Mouse (Mus musculus) liver, embryonic 13.5 days (tissue): ENCODE measurements around the gene Retreg3. TPM values are rescaled to one million over a fixed set of nuclear protein-coding genes. Genes with fewer than 3 reads are reported as not detected.

Experiments
- ATAC-seq: fragments of 200-750 bp; cut with Nextera tagmentation; 2 replicates; pipeline ENCODE4 v1.8.0; 2017; ENCODE audit warnings: low read depth, mild to moderate bottlenecking, moderate number of reproducible peaks, moderate library complexity
- DNase-seq: peaks from one replicate; pipeline ENCODE4 v3.0.0; 2022
- H3K27ac ChIP-seq: fragments of 300-500 bp; sonication (generic); 2 replicates; pipeline ENCODE4 v1.5.1; 2015; ENCODE audit warnings: moderate library complexity, mild to moderate bottlenecking, inconsistent platforms
- H3K27me3 ChIP-seq: fragments of 300-500 bp; sonication (generic); 2 replicates; pipeline ENCODE4 v1.6.1; 2015; ENCODE audit warnings: mild to moderate bottlenecking, inconsistent platforms
- H3K36me3 ChIP-seq: fragments of 300-500 bp; sonication (generic); 2 replicates; pipeline ENCODE4 v1.6.1; 2015; ENCODE audit warnings: mild to moderate bottlenecking, inconsistent platforms
- H3K4me1 ChIP-seq: fragments of 300-500 bp; sonication (generic); replicated peaks from 2 replicates; pipeline ENCODE4 v1.6.1; 2015; ENCODE audit warnings: inconsistent platforms
- H3K4me2 ChIP-seq: fragments of 300-500 bp; sonication (generic); 2 replicates; pipeline ENCODE4 v1.6.1; 2015; ENCODE audit warnings: inconsistent platforms, mild to moderate bottlenecking, moderate library complexity
- H3K4me3 ChIP-seq: fragments of 300-500 bp; sonication (generic); replicated peaks from 2 replicates; pipeline ENCODE4 v1.5.1; 2015; ENCODE audit warnings: mild to moderate bottlenecking, inconsistent platforms
- H3K9ac ChIP-seq: fragments of 300-500 bp; sonication (generic); 2 replicates; pipeline ENCODE4 v1.6.1; 2015; ENCODE audit warnings: mild to moderate bottlenecking, inconsistent platforms
- H3K9me3 ChIP-seq: fragments of 300-500 bp; sonication (generic); replicated peaks from 2 replicates; pipeline ENCODE4 v1.6.1; 2016; ENCODE audit warnings: inconsistent platforms
- WGBS: fragments of 180-500 bp; shearing (Covaris S2); methylation state at CpG from one replicate; pipeline ENCODE4 v1.1.7; 2015; ENCODE audit not compliant: insufficient replicate concordance; 5-methylcytosine and 5-hydroxymethylcytosine counted together
- polyA plus RNA-seq: library from polyadenylated mRNA; unstranded; fragments of >200 nt; fragmentation: Nextera tagmentation; extraction: Ambion mirVana; gene quantifications from 2 replicates; pipeline ENCODE4 v1.2.1, GENCODE M21; 2015

The Retreg3 gene
- polyA plus RNA-seq, 1 experiment from 2014 or later: 11.5 TPM

DNA sequence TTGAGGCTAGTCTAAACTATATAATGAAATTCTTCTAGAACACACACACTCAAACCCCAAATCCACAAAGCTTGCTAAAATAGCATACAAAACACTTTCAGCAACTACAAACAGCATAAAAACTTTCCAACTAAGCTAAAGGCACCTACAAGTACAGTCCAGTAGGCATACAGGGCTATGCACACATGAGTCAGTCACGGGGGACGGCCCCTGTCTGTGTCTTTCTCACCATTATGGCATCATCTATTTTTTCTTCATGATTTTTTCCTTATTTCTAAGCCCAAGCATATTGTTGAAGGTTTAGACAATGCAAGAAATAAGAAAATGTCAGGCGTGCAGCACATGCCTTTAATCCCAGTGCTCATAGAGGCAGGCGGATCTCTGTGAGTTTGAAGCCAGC, 8.5 kb downstream of the Retreg3 start:
- Histone ChIP-seq H3K4me2 (no peak overlapping the region), H3K36me3 (peaks cover 23% of the 10 kb centered on the region), H3K4me1 (peaks cover 30% of the 10 kb centered on the region), H3K27ac (no peak overlapping the region), H3K9ac (no peak overlapping the region), H3K9me3 (no peaks in the 10 kb centered on the region), H3K4me3 (no peak overlapping the region), H3K27me3 (no peaks in the 10 kb centered on the region)
- 84% methylated on average over 4 of the region's 4 CpGs for WGBS
- ATAC-seq: no peak
- DNase-seq: no peak

DNA sequence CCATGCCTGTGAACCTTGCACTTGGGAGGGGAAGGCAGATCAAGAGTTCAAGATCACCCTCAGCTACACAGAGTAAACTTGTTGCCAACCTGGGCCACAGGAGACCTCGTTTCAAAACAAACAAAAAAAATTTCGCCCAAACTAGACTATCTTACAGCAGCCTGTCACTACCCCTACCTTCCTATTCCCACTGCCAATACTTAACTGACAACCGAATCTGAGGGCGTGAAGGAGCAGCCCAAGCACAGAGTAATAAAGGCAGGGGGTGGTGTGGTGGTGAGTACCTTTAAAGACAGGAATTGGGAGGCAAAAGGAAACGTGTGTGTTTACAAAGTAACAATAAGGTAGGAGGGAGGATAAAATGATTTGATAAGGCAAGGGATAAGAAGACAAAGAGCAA, 9.0 kb downstream of the Retreg3 start:
- Histone ChIP-seq H3K36me3 (peaks cover 24% of the 10 kb centered on the region), H3K27ac (no peak overlapping the region), H3K9me3 (no peaks in the 10 kb centered on the region), H3K4me3 (no peak overlapping the region), H3K4me1 (peaks cover 26% of the 10 kb centered on the region), H3K4me2 (no peak overlapping the region), H3K27me3 (no peaks in the 10 kb centered on the region), H3K9ac (no peak overlapping the region)
- DNase-seq (no peak), ATAC-seq (no peak)
- WGBS: 53% methylated on average over 5 of the region's 5 CpGs

DNA sequence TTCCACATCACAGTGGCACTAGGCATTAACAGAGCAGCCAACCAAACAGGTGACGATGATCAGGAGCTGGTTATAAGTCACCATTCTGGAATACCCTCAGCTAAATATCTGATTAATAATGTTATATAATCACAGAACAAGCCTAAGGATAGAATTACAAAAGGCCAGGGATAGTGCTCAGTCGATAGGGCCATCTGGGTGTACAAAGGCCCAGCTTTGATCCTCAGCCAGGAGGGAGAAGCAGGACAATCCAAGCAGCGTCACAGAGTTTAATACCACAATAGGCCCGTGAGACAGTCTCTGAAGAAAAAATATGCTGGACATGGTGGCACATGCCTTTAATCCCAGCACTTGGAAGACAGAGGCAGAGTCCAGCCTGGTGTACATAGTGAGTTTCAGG, 10.3 kb downstream of the Retreg3 start:
- Histone ChIP-seq H3K36me3 (peaks cover 34% of the 10 kb centered on the region), H3K27ac (no peak overlapping the region), H3K9me3 (no peaks in the 10 kb centered on the region), H3K4me2 (no peak overlapping the region), H3K4me3 (no peak overlapping the region), H3K4me1 (peaks cover 16% of the 10 kb centered on the region), H3K27me3 (no peaks in the 10 kb centered on the region), H3K9ac (no peak overlapping the region)
- 86% methylated on average over 4 of the region's 4 CpGs for WGBS
- DNase-seq (no peak), ATAC-seq (no peak)

DNA sequence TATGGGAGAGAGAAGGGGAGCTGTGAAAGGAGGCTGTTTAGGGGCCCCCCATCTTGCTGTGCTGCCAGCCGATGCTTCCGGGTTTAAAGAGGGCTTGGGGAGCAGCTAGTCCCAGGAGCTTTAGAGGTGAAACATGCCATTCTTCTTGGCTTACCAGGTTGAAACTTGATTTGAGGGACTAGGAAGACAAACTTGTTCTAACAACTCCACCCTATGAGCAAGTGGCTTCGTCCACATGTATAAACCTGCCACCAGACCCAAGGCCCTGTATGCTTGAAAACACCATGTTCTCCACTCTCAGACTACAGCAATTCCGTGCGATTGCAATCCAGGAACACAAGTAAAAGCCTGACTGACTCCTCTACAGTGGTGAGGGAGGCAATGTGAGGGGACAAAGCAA, 16.7 kb downstream of the Retreg3 start:
- Histone ChIP-seq H3K4me3 (no peak overlapping the region), H3K9me3 (no peaks in the 10 kb centered on the region), H3K36me3 (peaks cover 76% of the 10 kb centered on the region), H3K9ac (no peak overlapping the region), H3K4me1 (no peaks in the 10 kb centered on the region), H3K27me3 (no peaks in the 10 kb centered on the region), H3K4me2 (no peak overlapping the region), H3K27ac (no peak overlapping the region)
- ATAC-seq (no peak), DNase-seq (no peak)
- WGBS: 86% methylated on average over 5 of the region's 5 CpGs

DNA sequence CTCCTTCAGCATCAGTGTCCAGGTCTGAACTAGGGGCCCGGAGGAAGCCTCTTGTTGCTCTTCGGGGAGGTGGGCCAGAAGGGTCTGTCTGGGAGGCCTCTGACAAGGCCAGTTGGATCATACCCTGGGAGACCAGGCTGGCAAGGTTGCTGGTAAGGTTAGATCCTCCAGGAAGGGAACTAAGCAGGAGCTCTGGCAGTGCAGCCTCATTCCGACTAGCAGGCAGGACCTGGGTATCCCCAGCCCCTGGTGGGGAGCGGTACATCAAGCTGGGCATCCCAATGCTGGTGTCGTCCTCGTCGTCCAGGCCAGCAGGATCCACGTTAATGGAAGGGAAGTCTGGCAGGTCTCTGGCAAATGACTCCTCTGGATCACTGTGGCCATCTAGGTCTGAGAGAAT, 21.5 kb downstream of the Retreg3 start:
- Histone ChIP-seq H3K4me2 (no peak overlapping the region), H3K27me3 (no peaks in the 10 kb centered on the region), H3K9me3 (no peaks in the 10 kb centered on the region), H3K4me1 (peaks cover 30% of the 10 kb centered on the region), H3K27ac (no peak overlapping the region), H3K9ac (no peak overlapping the region), H3K4me3 (no peak overlapping the region), H3K36me3 (peaks cover 74% of the 10 kb centered on the region)
- 81% methylated on average over 8 of the region's 8 CpGs for WGBS
- ATAC-seq: no peak
- DNase-seq: no peak

DNA sequence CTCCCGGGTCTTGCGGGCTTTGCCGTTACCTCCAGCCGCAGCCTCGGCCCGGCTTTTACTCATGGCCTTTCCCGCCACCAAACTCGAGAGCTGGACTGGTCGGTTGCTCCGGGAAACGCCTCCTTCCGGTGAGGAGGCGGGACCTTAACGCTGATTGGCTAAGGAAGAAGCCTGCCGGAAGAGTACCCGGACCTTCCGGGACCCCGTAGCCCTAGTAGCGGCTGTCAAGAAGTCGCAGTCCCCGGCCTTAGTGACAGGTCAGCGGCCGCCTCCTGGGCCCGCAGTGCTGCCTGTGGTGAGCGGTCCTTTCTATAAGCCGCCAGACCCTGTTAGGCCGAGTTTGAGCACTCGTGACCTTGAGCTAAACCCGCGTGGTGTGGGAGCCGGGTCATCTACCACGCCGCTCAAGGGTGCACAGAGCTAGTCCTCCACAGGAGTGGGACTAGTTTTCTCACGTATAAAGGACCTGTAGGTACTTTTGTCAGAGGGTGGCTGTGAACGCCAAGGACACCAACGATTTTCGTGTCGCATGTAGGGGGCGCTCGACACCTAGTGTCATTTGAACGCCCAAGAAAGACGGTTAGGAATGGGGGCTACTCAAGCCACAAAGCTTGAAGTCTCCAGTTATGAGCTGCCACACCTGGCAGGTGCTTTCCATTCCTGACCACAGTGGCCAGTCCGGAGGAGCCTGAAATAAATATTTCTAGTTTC, 24.2 kb downstream of the Retreg3 start, which contains the start of gene Psmc3ip:
Gene Psmc3ip (minus strand): TSS at position 123 of the 711 bp plus-strand sequence.
- ATAC-seq: peak; percentile 96
- Histone ChIP-seq H3K4me3 (peak within 1 kb of the TSS; percentile 89), H3K27me3 (no peaks in the 10 kb centered on the region), H3K9ac (peak within 1 kb of the TSS; percentile 90), H3K27ac (peak within 1 kb of the TSS; percentile 96), H3K9me3 (no peaks in the 10 kb centered on the region), H3K4me2 (peak within 1 kb of the TSS; percentile 99), H3K36me3 (peaks cover 75% of the 10 kb centered on the region), H3K4me1 (peaks cover 30% of the 10 kb centered on the region)
- WGBS: under 1% methylated on average over 43 of the region's 43 CpGs
- DNase-seq: peak; percentile 92

DNA sequence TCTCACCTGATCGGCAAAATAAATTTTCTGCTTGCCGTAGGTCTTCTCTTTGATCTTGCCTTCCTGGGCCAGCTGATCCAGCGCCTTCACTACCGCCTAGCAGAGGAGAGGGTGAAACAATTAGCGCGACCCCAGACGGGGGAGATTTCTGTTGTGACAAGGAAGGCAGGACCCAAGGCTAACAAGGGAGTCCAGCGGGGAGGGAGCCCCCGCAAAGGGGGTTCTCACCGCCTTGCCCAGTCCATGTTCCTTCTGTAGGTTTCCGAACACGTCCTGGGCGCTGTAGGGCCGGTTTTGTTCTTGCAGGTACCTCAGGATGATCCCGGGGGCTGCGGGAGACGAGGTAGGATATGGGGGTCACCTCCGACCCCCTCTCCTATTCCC, 24.8 kb downstream of the Retreg3 start:
- Histone ChIP-seq H3K27ac (peak overlapping the region; percentile 96), H3K9ac (peak overlapping the region; percentile 90), H3K4me1 (peaks cover 30% of the 10 kb centered on the region), H3K9me3 (no peaks in the 10 kb centered on the region), H3K36me3 (peaks cover 75% of the 10 kb centered on the region), H3K4me3 (peak overlapping the region; percentile 89), H3K27me3 (no peaks in the 10 kb centered on the region), H3K4me2 (peak overlapping the region; percentile 99)
- WGBS: under 1% methylated on average over 18 of the region's 18 CpGs
- DNase-seq (no peak), ATAC-seq (peak; percentile 14)

DNA sequence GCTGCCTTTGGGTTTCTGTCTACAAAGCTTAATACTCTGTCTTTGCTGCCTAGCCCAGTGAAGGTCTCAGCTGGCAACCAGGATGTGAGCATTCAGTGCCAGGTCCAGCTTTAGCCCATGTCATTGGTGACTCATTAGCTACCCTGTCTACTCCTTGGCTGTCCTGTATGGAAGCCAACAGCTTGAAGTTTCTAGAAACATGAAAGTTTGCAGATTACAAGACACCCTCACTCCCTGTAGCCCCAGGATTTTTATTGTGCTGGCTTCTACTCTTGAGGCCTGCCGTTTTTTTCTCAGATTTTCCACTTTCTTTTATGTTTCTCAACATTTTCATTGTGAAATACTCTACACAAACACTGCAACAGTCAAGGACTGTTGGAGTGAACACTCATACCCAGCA, 29.8 kb downstream of the Retreg3 start:
- 73% methylated on average over 1 of the region's 1 CpGs for WGBS
- ATAC-seq (no peak), DNase-seq (no peak)
- peak overlapping the region; percentile 49; the same call in 1 of the 2 replicates for H3K27ac ChIP-seq
- H3K36me3 ChIP-seq: peaks cover 66% of the 10 kb centered on the region
- peaks cover 48% of the 10 kb centered on the region for H3K4me1 ChIP-seq
- no peak overlapping the region for H3K9ac ChIP-seq
- no peaks in the 10 kb centered on the region for H3K9me3 ChIP-seq
- no peak overlapping the region for H3K4me2 ChIP-seq
- no peaks in the 10 kb centered on the region for H3K27me3 ChIP-seq
- no peak overlapping the region for H3K4me3 ChIP-seq

DNA sequence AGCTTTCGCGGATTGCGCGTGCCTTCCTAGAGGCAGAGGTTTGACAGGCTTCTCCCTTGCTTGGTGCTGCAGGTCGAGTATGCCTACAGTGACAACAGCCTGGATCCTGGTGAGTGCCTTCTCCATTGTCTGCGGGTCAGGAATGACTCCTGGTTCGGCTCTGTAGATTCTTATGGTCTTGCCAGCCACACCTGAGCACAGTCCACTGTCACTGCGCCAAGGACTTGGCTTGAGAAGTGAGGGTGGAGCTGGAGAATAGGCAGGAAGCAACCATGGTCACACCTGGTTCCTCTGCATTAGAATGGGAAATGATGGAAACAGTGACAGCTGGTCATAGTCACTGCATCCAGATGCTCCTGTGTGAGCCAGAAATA, 32.0 kb downstream of the Retreg3 start:
- DNase-seq (no peak), ATAC-seq (no peak)
- 11% methylated on average over 8 of the region's 8 CpGs for WGBS
- H3K4me3 ChIP-seq: peak overlapping the region; percentile 87
- peak overlapping the region; percentile 92 for H3K9ac ChIP-seq
- H3K27me3 ChIP-seq: no peaks in the 10 kb centered on the region
- peak overlapping the region; percentile 98 for H3K4me2 ChIP-seq
- H3K9me3 ChIP-seq: no peaks in the 10 kb centered on the region
- H3K36me3 ChIP-seq: peaks cover 61% of the 10 kb centered on the region
- peaks cover 55% of the 10 kb centered on the region for H3K4me1 ChIP-seq
- peak overlapping the region; percentile 82 for H3K27ac ChIP-seq

DNA sequence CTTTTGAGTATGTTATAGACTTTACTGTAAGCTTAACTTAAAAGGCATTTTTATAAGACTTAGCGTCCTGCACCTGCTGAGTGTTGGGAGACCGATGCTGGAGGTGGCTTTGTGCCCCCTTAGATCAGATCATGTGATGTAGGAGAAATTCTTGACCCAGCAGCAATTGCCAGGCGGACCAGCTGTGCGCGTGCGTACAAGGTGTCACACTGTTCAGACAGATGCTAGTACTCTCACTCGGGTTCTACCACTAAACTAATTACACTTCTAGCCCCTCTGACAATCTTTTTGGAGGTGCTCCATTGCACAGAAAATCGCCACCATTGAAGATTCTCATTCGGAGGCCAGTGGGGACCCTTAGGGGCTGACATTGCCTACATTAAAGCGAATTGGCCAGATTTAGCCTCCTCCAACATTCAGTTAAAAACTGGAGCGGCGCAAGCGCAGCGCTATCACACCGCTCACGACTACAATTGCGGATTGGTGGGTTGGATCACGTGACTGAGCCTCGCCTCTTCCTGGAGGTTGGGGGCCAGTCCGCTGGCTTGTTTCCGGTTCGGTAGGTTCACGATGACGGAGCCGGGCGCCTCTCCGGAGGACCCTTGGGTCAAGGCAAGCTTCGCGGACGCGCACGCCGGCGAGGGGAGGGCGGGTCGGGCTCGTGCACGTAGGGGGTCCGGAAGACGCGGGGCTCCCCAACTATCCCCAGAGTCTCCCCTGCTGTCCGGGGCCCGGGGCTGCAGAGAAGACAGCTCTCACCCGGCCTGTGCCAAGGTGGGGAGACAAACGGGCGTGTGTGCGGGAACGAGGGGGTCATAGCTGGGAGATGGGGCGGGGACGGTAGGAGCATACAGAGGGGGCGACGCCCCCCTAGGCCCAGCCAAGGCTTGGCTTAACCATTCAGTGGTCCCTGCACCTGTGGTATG, 32.7 kb downstream of the Retreg3 start, which contains the start of gene Mlx:
Gene Mlx (plus strand): TSS at position 522 of the 926 bp plus-strand sequence.
- Histone ChIP-seq H3K4me3 (peak within 1 kb of the TSS; percentile 87), H3K4me1 (peaks cover 59% of the 10 kb centered on the region), H3K9ac (peak within 1 kb of the TSS; percentile 92), H3K4me2 (peak within 1 kb of the TSS; percentile 98), H3K27me3 (no peaks in the 10 kb centered on the region), H3K27ac (peak within 1 kb of the TSS; percentile 82), H3K36me3 (peaks cover 54% of the 10 kb centered on the region), H3K9me3 (no peaks in the 10 kb centered on the region)
- ATAC-seq (peak; percentile 79), DNase-seq (peak; percentile 86)
- WGBS: 3% methylated on average over 52 of the region's 52 CpGs

DNA sequence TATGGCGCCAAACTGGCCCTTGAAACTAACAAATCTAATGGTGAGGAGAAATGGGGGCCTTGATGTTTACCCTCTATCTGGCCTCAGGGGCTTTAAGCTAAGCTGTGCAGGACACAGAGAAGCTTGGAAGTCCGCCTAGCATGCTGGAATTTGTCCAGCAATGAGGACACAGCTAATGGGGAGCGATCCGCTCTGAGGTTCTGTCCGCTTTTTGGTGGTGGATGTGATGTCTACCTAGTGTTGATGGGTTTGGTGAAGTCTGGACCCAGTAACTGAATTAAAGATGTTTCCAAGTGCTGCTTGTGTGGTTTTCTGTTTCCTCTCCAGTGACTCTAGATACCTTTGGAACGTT, 33.4 kb downstream of the Retreg3 start:
- Histone ChIP-seq H3K36me3 (peaks cover 47% of the 10 kb centered on the region), H3K9ac (peak overlapping the region; percentile 92), H3K4me2 (peak overlapping the region; percentile 98), H3K27me3 (peaks cover 6% of the 10 kb centered on the region), H3K4me3 (peak overlapping the region; percentile 87), H3K4me1 (peaks cover 66% of the 10 kb centered on the region), H3K9me3 (no peaks in the 10 kb centered on the region), H3K27ac (peak overlapping the region; percentile 82)
- DNase-seq (no peak), ATAC-seq (no peak)
- 76% methylated on average over 6 of the region's 6 CpGs for WGBS
